Comparison of ENCODE assay signal across 11 mouse cellular contexts in the genomic region with DNA sequence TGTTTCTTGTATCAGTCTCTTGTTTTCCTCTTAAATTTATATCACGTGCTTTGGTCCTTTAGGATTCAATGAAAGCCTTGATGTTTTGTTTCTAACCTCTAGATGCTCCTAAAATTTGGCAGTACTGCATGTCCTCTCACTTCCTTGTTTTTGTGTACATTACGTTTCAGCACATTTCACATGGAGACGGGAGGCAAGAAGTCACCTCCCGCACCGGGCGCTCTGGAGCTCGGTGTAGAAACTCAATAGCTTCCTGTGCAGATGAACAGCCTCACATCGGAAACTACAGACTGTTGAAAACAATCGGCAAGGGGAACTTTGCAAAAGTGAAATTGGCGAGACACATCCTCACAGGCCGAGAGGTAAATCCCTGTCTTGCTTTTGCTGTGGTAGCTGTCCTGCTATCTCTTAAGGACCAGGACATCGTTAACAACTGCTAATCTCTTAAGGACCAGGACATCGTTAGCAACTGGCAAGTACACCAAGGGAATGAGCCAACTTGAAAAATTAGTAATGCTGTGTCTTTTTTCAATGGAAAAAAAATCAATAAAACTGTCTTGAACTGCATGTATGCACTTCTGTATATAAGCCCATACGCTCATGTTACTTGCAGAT. TPM values are rescaled to one million over a fixed set of nuclear protein-coding genes. Genes with fewer than 3 reads are reported as not detected.
DNase-seq lines count a peak whose midpoint lies in the region; ATAC-seq and TF ChIP-seq lines count a peak whose summit lies in the region.
"Had no signal": no experiment of that assay in that cellular context is flagged by ENCODE, and none has a peak within 500 bp of the region (broad histone marks: within the 10 kb centered on the region; RNA-seq: fewer than 3 reads in every experiment).

No protein-coding gene starts in this region.

- no peaks in the 10 kb centered on the region; the same call in none of the 2 replicates for H3K36me3 ChIP-seq in kidney, adult 2 months (ENCODE audit: control insufficient read depth, insufficient read depth, low read length)

- no peak overlapping the region for H3K4me3 ChIP-seq in kidney, adult 2 months (ENCODE audit: insufficient read depth, low read depth, low read length)
- H3K4me3 ChIP-seq: embryonic facial prominence, embryonic 12.5 days had no signal

- peak; percentile 71 for ATAC-seq in CD4-positive, CD25-positive, alpha-beta regulatory T cell, adult 4 months
- ATAC-seq in erythroid progenitor cell, adult 5-6 weeks (replicated peaks; ENCODE audit: low FRiP score, poor library complexity, severe bottlenecking), result peak; percentile 55
- ATAC-seq: hindbrain, embryonic 16.5 days had no signal

- TF ChIP-seq POLR2A in kidney, adult 2 months (IDR thresholded peaks at IDR 0.05; ENCODE audit: low read depth, low read length), result no peak

- DNase-seq in kidney, adult 2 months, result peak; percentile 28
- no peak for DNase-seq in kidney, postnatal 10 days
- DNase-seq in lung, postnatal 10 days, result peak; percentile 29
- DNase-seq in thymus, postnatal 36 days, result no peak
- DNase-seq in thymus, postnatal 14 days, result no peak
- DNase-seq in right cerebral cortex, postnatal 10 days (ENCODE audit: low spot score in 2 of 2), result no peak
- DNase-seq: left cerebral cortex, postnatal 4 days had no signal

- H3K27me3 ChIP-seq in kidney, adult 2 months (replicated peaks; ENCODE audit: control insufficient read depth, insufficient read depth, low read length), result no peaks in the 10 kb centered on the region
- H3K27me3 ChIP-seq: embryonic facial prominence, embryonic 12.5 days had no signal

- 50% methylated on average over 14 of the region's 14 CpGs for WGBS in kidney, adult 2 months

- H3K4me1 ChIP-seq in kidney, adult 2 months (ENCODE audit: control insufficient read depth, insufficient read depth, low read length), result no peaks in the 10 kb centered on the region
- H3K4me1 ChIP-seq: embryonic facial prominence, embryonic 12.5 days had no signal

- no peak for TF ChIP-seq CTCF in kidney, adult 2 months (conservative IDR thresholded peaks at IDR 0.05; ENCODE audit: insufficient read depth, insufficient read length, low read depth, low read length)

- H3K27ac ChIP-seq in kidney, adult 2 months (ENCODE audit: insufficient read depth, low read depth, low read length), result no peak overlapping the region
- H3K27ac ChIP-seq: embryonic facial prominence, embryonic 12.5 days had no signal

RNA-seq across cellular contexts. Expression of a gene that starts 18.2 kb away (rescaled TPM):
- polyA plus RNA-seq in kidney, adult 2 months (2012; rRNA removed), result 33.7 and 37.4 TPM in 2 replicates
- 10 to 100 TPM; 28.9 to 33.9 TPM for polyA plus RNA-seq in CD4-positive, CD25-positive, alpha-beta regulatory T cell, adult 4 months (2017; shearing (Covaris generic))
- 200 and 221 TPM in 2 replicates for total RNA-seq in erythroid progenitor cell, adult 5-6 weeks (2015; ENCODE audit: low replicate concordance)
- total RNA-seq in erythroid progenitor cell, adult 5-6 weeks (2017; ENCODE audit: low replicate concordance), result 177 and 202 TPM in 2 replicates

RNA-seq across cellular contexts. Expression of a gene that starts 54.7 kb away (rescaled TPM):
- polyA plus RNA-seq in kidney, adult 2 months (2012; rRNA removed), result 90.3 and 91.1 TPM in 2 replicates
- polyA plus RNA-seq in CD4-positive, CD25-positive, alpha-beta regulatory T cell, adult 4 months (2017; shearing (Covaris generic)), result 100 to 1,000 TPM in 1 of 2 experiments, 10 to 100 TPM in 1; 76.9 to 116 TPM
- total RNA-seq in erythroid progenitor cell, adult 5-6 weeks (2015; ENCODE audit: low replicate concordance), result 265 and 296 TPM in 2 replicates
- total RNA-seq in erythroid progenitor cell, adult 5-6 weeks (2017; ENCODE audit: low replicate concordance), result 240 and 253 TPM in 2 replicates

Comparison
In these comparisons a context has a peak if more than half of its experiments do, and no peak if none do; other contexts are left out.
1. DNase-seq: peak in kidney, adult 2 months (single experiment) and lung, postnatal 10 days (single experiment); none in kidney, postnatal 10 days (single experiment), thymus, postnatal 36 days (0 of 2), thymus, postnatal 14 days (single experiment) and right cerebral cortex, postnatal 10 days (0 of 2).